Mouse (Mus musculus) skeletal muscle tissue, postnatal 0 days (tissue): ENCODE data around the gene Gm14548. TPM values are rescaled to one million over a fixed set of nuclear protein-coding genes. Genes with fewer than 3 reads are reported as not detected.

ENCODE experiments used
- polyA plus RNA-seq: library from polyadenylated mRNA; unstranded; fragments of >200 nt; fragmentation: Nextera tagmentation; extraction: Ambion mirVana; gene quantifications from 2 replicates; pipeline ENCODE4 v1.2.1, GENCODE M21; 2015

Gm14548 gene
- polyA plus RNA-seq: 0.13 and 0.28 TPM in 2 replicates

DNA sequence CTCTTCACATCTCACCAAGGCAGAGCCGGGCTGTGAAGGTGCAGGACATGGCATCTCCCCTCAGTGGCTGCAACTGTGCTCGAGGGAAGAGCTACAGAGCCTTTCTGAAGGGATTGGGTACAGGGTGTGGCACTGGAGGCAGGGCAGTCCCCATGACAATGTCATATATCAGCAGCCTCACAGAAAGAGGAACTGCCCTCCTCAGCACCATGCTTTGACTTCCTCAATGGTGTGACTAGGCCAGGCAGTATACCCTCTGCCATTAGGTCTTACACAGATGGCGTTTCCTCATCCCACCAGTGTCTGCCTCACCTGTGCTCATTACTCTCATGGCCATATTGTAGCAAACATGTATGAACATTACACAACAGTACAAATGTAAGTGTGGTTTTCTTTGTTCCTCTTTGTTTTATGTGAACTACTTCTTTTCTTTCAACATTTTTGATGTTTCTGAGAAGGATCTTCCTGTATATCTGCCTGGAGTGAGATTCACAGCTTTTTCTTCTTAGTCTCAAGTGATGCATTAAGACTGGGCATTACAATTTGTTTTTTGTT is at the start of gene Gm14548:
TSS of gene Gm14548 (minus strand) at position 85 of the 555 bp plus-strand sequence.

DNA sequence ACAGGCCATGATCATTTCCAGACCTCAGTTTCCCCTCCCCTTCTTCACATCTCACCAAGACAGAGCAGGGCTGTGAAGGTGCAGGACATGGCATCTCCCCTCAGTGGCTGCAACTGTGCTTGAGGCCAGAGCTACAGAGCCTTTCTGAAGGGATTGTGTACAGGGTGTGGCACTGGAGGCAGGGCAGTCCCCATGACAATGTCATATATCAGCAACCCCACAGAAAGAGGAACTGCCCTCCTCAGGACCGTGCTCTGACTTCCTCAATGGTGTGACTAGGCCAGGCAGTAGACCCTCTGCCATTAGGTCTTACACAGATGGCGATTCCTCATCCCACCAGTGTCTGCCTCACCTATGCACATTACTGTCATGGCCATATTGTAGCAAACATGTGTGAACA is 17.5 kb upstream of the Gm14548 start, which contains the start of gene Lilra6:
TSS of gene Lilra6 (minus strand) at position 117 of the 400 bp plus-strand sequence.

DNA sequence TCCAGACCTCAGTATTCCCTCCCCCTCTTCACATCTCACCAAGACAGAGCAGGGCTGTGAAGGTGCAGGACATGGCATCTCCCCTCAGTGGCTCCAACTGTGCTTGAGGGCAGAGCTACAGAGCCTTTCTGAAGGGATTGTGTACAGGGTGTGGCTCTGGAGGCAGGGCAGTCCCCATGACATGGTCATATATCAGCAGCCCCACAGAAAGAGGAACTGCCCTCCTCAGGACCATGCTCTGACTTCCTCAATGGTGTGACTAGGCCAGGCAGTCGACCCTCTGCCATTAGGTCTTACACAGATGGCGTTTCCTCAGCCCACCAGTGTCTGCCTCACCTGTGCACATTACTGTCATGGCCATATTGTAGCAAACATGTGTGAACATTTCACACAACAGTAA is 53.0 kb downstream of the Gm14548 start, which contains the start of gene Pira2:
TSS of gene Pira2 (minus strand) at position 101 of the 400 bp plus-strand sequence.

Other genes starting within 250 kb of the Gm14548 start
- 21.7 and 23.7 TPM in 2 replicates for gene Leng1, start 232.3 kb downstream of the Gm14548 start, polyA plus RNA-seq
- 1.9 and 2.5 TPM in 2 replicates for gene Tmc4, start 220.6 kb downstream of the Gm14548 start, polyA plus RNA-seq
- 117 and 137 TPM in 2 replicates for gene Tsen34, start 205.3 kb downstream of the Gm14548 start, polyA plus RNA-seq
- gene Mboat7, start 204.6 kb downstream of the Gm14548 start, polyA plus RNA-seq: 18.1 and 19.9 TPM in 2 replicates
- gene Rps9, start 194.1 kb downstream of the Gm14548 start, polyA plus RNA-seq: 882 and 890 TPM in 2 replicates
- gene Pirb, start 177.7 kb downstream of the Gm14548 start, polyA plus RNA-seq: 2.0 and 3.0 TPM in 2 replicates
- gene Gm15448, start 72.4 kb downstream of the Gm14548 start, polyA plus RNA-seq: 0.17 TPM in 1 of 2 replicates, not detected in the other
- 0.28 and 0.62 TPM in 2 replicates for gene Pira2, start 53.1 kb downstream of the Gm14548 start, polyA plus RNA-seq
- gene Lilra6, start 17.4 kb upstream of the Gm14548 start, polyA plus RNA-seq: 0.09 and 0.10 TPM in 2 replicates
- gene Lair1, start 165.1 kb upstream of the Gm14548 start, polyA plus RNA-seq: 0.18 and 0.46 TPM in 2 replicates
- 3.1 and 3.3 TPM in 2 replicates for gene Ttyh1, start 221.3 kb upstream of the Gm14548 start, polyA plus RNA-seq
- 20.8 and 22.7 TPM in 2 replicates for gene Leng8, start 238.9 kb upstream of the Gm14548 start, polyA plus RNA-seq